Mouse (Mus musculus): ENCODE results near the gene Irf2bp1. TPM values are rescaled to one million over a fixed set of nuclear protein-coding genes. Genes with fewer than 3 reads are reported as not detected.

Gene Irf2bp1
- total and polyA plus RNA-seq, 3 experiments = 4.9 to 12.8 (median 6.6) TPM

DNA sequence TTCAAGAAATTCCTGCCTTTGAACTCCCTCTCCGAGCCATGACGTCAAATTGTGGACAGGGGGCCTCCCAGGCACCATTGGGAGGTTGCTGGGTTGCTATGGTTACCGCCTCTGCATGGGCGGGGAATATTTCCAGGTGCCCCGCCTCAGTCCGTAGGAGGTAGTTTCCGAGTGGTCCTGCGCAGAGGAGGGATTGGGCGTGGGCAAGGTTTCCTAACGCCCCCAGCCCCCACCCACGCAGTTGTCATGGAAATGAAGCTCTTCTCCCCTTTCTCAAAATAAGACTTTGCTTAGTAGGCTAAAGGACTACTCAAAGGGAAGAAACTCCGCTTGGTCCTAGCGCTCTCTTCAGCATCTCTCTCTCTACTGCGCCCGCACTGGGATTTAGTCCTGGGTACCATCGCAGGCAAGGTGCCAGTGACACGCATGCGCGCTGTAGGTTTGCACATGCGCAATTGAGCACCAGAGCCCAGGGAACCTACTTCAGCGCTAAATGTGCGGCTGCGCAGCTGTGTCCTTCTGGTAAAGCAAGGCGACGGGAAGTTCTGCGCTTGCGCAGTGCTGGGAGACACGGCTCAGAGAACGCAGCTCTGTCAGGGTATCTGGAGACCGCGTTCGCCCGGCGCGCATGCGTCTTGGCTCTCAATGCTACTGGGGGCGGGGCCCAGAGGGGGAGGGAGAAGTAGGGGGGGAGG lies 13.1 kb upstream of the Irf2bp1 start, which contains the start of gene Mypop (continued):
- peak; percentile 71 for TF ChIP-seq CHD2 (IDR thresholded peaks at IDR 0.05; ENCODE audit: low read length)

DNA sequence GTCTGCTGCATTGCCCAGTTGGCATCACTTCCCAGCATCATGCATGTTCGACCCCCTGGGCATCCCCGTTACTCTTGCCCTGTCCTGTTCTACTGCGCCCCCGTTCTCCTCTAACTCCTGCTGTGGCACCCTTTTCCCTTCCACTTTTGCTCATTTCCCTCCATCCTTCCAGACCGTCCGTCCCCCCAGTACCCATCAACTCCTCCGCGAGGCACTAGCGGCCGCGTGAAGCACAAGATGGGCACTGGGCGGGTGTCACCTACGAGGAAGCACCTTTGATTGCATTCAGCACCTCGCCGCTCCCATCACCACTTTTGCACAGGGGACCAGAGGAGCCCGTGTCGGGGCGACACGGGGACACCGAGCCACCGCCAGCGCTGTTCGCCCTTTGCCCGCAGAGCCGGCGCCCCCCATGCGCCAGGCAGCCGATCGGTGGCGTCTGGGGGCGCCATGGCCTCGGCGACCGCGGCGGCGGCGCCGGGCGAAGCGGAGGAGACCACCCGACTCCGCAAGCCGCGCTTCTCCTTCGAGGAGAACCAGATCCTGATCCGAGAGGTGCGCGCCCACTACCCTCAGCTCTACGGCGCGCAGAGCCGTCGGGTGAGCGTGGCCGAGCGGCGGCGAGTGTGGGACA lies 12.1 kb upstream of the Irf2bp1 start:
- Histone ChIP-seq H3K36me3 (replicated peaks in 1 of 2; ENCODE audit: control insufficient read depth in 1 of 2, insufficient read depth in 1 of 2, low read length in 1 of 2) (peaks cover 12 to 50% of the 10 kb centered on the region in 2 experiments), H3K4me1 (ENCODE audit: control insufficient read depth in 1 of 2, insufficient read depth in 2 of 2) (peaks cover 7 to 16% of the 10 kb centered on the region in 2 experiments), H3K27me3 (replicated peaks) (peaks cover 35% of the 10 kb centered on the region), H3K79me2 (replicated peaks; ENCODE audit: control insufficient read depth, extremely low read depth, insufficient read depth, poor library complexity, severe bottlenecking) (no peaks in the 10 kb centered on the region), H3K9me3 (replicated peaks; ENCODE audit: low read length) (peaks cover 2% of the 10 kb centered on the region), H3K27ac (ENCODE audit: insufficient read depth, low read depth) (no peak overlapping the region), H3K4me3 (replicated peaks in 1 of 3; ENCODE audit: low read depth in 2 of 3, low read length in 2 of 3, poor library complexity in 1 of 3) (peak overlapping the region; percentile 46 to 54 (median 53)), H3K4me2 (ENCODE audit: insufficient read depth, low read depth, poor library complexity, severe bottlenecking) (peak overlapping the region; percentile 69), H3K9ac (ENCODE audit: insufficient read depth, low read depth) (peak overlapping the region; percentile 89)
- dilution Hi-C loops (cut with MboI; ENCODE audit: extremely low pct_ligation_motif_present, extremely low pct_unique_long_range_greater_than_20kb, low sequenced_read_pairs) = no loop called here
- TF ChIP-seq MAZ (IDR thresholded peaks at IDR 0.05; ENCODE audit: low read depth, low read length) = no peak
- TF ChIP-seq MEF2A (IDR thresholded peaks at IDR 0.05; ENCODE audit: borderline replicate concordance, low read depth, low read length) = no peak
- no peak for TF ChIP-seq HCFC1 (IDR thresholded peaks at IDR 0.05; ENCODE audit: low read depth, low read length)
- TF ChIP-seq NELFE (IDR thresholded peaks at IDR 0.05; ENCODE audit: low read depth, low read length) = no peak
- in situ Hi-C loops (cut with MboI; ENCODE audit: low pct_ligation_motif_present, low pct_unique_long_range_greater_than_20kb, low sequenced_read_pairs) = no loop called here
- no peak for DNase-seq (ENCODE audit: extremely low read depth)

DNA sequence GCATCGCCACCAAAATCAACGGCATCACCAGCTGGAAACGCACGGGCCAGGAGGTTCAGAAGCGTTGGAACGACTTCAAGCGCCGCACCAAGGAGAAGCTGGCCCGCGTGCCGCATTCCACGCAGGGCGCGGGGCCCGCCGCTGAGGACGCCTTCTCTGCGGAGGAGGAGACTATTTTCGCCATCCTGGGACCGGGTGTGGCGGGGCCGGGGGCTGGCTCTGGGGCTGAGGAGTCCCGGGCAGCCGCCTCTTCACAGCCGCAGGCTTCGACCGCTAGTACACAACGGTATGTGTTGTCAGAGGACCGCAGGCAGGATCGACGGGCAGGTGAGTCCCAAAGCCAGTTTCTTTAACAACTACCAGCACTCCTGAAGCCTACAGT lies 11.6 kb upstream of the Irf2bp1 start:
- Histone ChIP-seq H3K4me1 (ENCODE audit: control insufficient read depth in 1 of 2, insufficient read depth in 2 of 2) (peaks cover 7 to 16% of the 10 kb centered on the region in 2 experiments), H3K9ac (ENCODE audit: insufficient read depth, low read depth) (no peak overlapping the region), H3K27me3 (replicated peaks) (peaks cover 30% of the 10 kb centered on the region), H3K4me2 (ENCODE audit: insufficient read depth, low read depth, poor library complexity, severe bottlenecking) (no peak overlapping the region), H3K9me3 (replicated peaks; ENCODE audit: low read length) (peaks cover 2% of the 10 kb centered on the region), H3K79me2 (replicated peaks; ENCODE audit: control insufficient read depth, extremely low read depth, insufficient read depth, poor library complexity, severe bottlenecking) (no peaks in the 10 kb centered on the region), H3K4me3 (replicated peaks in 1 of 3; ENCODE audit: low read depth in 2 of 3, low read length in 2 of 3, poor library complexity in 1 of 3) (no peak overlapping the region), H3K27ac (ENCODE audit: insufficient read depth, low read depth) (no peak overlapping the region), H3K36me3 (replicated peaks in 1 of 2; ENCODE audit: control insufficient read depth in 1 of 2, insufficient read depth in 1 of 2, low read length in 1 of 2) (peaks cover 12 to 52% of the 10 kb centered on the region in 2 experiments)
- dilution Hi-C loops (cut with MboI; ENCODE audit: extremely low pct_ligation_motif_present, extremely low pct_unique_long_range_greater_than_20kb, low sequenced_read_pairs) = no loop called here
- no peak for DNase-seq (ENCODE audit: extremely low read depth)
- in situ Hi-C loops (cut with MboI; ENCODE audit: low pct_ligation_motif_present, low pct_unique_long_range_greater_than_20kb, low sequenced_read_pairs) = no loop called here
- TF ChIP-seq IRF4 (IDR thresholded peaks at IDR 0.05; ENCODE audit: low read depth, low read length) (no peak), POLR2AphosphoS2 (IDR thresholded peaks at IDR 0.05; ENCODE audit: low read depth, low read length) (no peak), USF1 (IDR thresholded peaks at IDR 0.05; ENCODE audit: low read depth, low read length) (no peak), HCFC1 (IDR thresholded peaks at IDR 0.05; ENCODE audit: low read depth, low read length) (no peak), ZMIZ1 (IDR thresholded peaks at IDR 0.05; ENCODE audit: low read depth, low read length) (no peak), MAZ (IDR thresholded peaks at IDR 0.05; ENCODE audit: low read depth, low read length) (no peak), BHLHE40 (IDR thresholded peaks at IDR 0.05; ENCODE audit: low read depth, low read length) (no peak), JUN (IDR thresholded peaks at IDR 0.05; ENCODE audit: insufficient read depth, low read depth, low read length) (no peak), JUND (conservative IDR thresholded peaks at IDR 0.05; ENCODE audit: low read depth, low read length) (no peak), NRF1 (IDR thresholded peaks at IDR 0.05; ENCODE audit: low read depth, low read length) (no peak), TCF12 (IDR thresholded peaks at IDR 0.05; ENCODE audit: low read depth, low read length) (no peak)

All from CH12.LX (cell line).